Mouse (Mus musculus): Measurements from ENCODE around the gene B3gnt8. TPM values are rescaled to one million over a fixed set of nuclear protein-coding genes. Genes with fewer than 3 reads are reported as not detected.
A peak's percentile ranks its signal among the peaks of the same experiment; 100 is the strongest.

Gene B3gnt8
- polyA plus RNA-seq, 1 experiment from 2014 or later, result 0.43 TPM

- Histone ChIP-seq H3K9ac (ENCODE audit: low read length) (no peak overlapping the region), H3K4me3 (ENCODE audit: low read depth, low read length) (no peak overlapping the region), H3K27me3 (replicated peaks; ENCODE audit: control insufficient read depth, insufficient read depth, low read length) (no peaks in the 10 kb centered on the region), H3K36me3 (ENCODE audit: control insufficient read depth, insufficient read depth, low read length) (no peaks in the 10 kb centered on the region), H3K9me3 (replicated peaks; ENCODE audit: control insufficient read depth, low read length) (no peaks in the 10 kb centered on the region), H3K4me1 (ENCODE audit: control insufficient read depth, insufficient read depth, low read length) (no peaks in the 10 kb centered on the region), H3K4me2 (ENCODE audit: low read length) (no peak overlapping the region), H3K27ac (ENCODE audit: low read depth, low read length) (no peak overlapping the region)
- DNase-seq (ENCODE audit: low spot score), result peak; percentile 82
- WGBS, result 14% methylated on average over 10 of the region's 10 CpGs
- ATAC-seq, result no peak
These were observed 26.8 kb upstream of the B3gnt8 start for GRCm38 (mm10) chr7:25599663-25600062.

- Histone ChIP-seq H3K4me1 (ENCODE audit: control insufficient read depth, insufficient read depth, low read length) (no peaks in the 10 kb centered on the region), H3K4me3 (ENCODE audit: low read depth, low read length) (no peak overlapping the region)
These were observed 25.8 kb upstream of the B3gnt8 start for GRCm38 (mm10) chr7:25600666-25601065.

GRCm38 (mm10) chr7:25601346-25601745, 25.1 kb upstream of the B3gnt8 start:
- Histone ChIP-seq H3K9ac (ENCODE audit: low read length) (no peak overlapping the region), H3K9me3 (replicated peaks; ENCODE audit: control insufficient read depth, low read length) (no peaks in the 10 kb centered on the region), H3K27ac (ENCODE audit: low read depth, low read length) (no peak overlapping the region), H3K4me3 (ENCODE audit: low read depth, low read length) (no peak overlapping the region), H3K36me3 (ENCODE audit: control insufficient read depth, insufficient read depth, low read length) (no peaks in the 10 kb centered on the region), H3K4me1 (ENCODE audit: control insufficient read depth, insufficient read depth, low read length) (no peaks in the 10 kb centered on the region), H3K27me3 (replicated peaks; ENCODE audit: control insufficient read depth, insufficient read depth, low read length) (no peaks in the 10 kb centered on the region), H3K4me2 (ENCODE audit: low read length) (no peak overlapping the region)
- WGBS, result 88% methylated on average over 16 of the region's 16 CpGs
- ATAC-seq (no peak), DNase-seq (ENCODE audit: low spot score) (no peak)

More at GRCm38 (mm10) chr7:25600666-25601065, 25.8 kb upstream of the B3gnt8 start:
- Histone ChIP-seq H3K9me3 (replicated peaks; ENCODE audit: control insufficient read depth, low read length) (no peaks in the 10 kb centered on the region), H3K27me3 (replicated peaks; ENCODE audit: control insufficient read depth, insufficient read depth, low read length) (no peaks in the 10 kb centered on the region), H3K27ac (ENCODE audit: low read depth, low read length) (no peak overlapping the region), H3K9ac (ENCODE audit: low read length) (no peak overlapping the region), H3K36me3 (ENCODE audit: control insufficient read depth, insufficient read depth, low read length) (no peaks in the 10 kb centered on the region), H3K4me2 (ENCODE audit: low read length) (no peak overlapping the region)
- no peak for ATAC-seq
- no peak for DNase-seq (ENCODE audit: low spot score)
- WGBS, result 86% methylated on average over 11 of the region's 11 CpGs

- Histone ChIP-seq H3K4me1 (ENCODE audit: control insufficient read depth, insufficient read depth, low read length) (no peaks in the 10 kb centered on the region), H3K9me3 (replicated peaks; ENCODE audit: control insufficient read depth, low read length) (no peaks in the 10 kb centered on the region; the same call in 1 of the 2 replicates), H3K27me3 (replicated peaks; ENCODE audit: control insufficient read depth, insufficient read depth, low read length) (no peaks in the 10 kb centered on the region), H3K4me2 (ENCODE audit: low read length) (no peak overlapping the region), H3K4me3 (ENCODE audit: low read depth, low read length) (no peak overlapping the region), H3K36me3 (ENCODE audit: control insufficient read depth, insufficient read depth, low read length) (no peaks in the 10 kb centered on the region), H3K9ac (ENCODE audit: low read length) (no peak overlapping the region), H3K27ac (ENCODE audit: low read depth, low read length) (no peak overlapping the region)
- ATAC-seq (no peak), DNase-seq (ENCODE audit: low spot score) (no peak)
- 84% methylated on average over 4 of the region's 4 CpGs for WGBS
These were observed 19.8 kb upstream of the B3gnt8 start for GRCm38 (mm10) chr7:25606625-25607063.

- H3K27ac ChIP-seq (ENCODE audit: low read depth, low read length), result no peak overlapping the region
- ATAC-seq (no peak), DNase-seq (ENCODE audit: low spot score) (no peak)
- WGBS, result 85% methylated on average over 2 of the region's 2 CpGs
- H3K4me2 ChIP-seq (ENCODE audit: low read length), result no peak overlapping the region
- H3K4me1 ChIP-seq (ENCODE audit: control insufficient read depth, insufficient read depth, low read length), result no peaks in the 10 kb centered on the region
- no peaks in the 10 kb centered on the region; the same call in 1 of the 2 replicates for H3K9me3 ChIP-seq (replicated peaks; ENCODE audit: control insufficient read depth, low read length)
- no peaks in the 10 kb centered on the region for H3K36me3 ChIP-seq (ENCODE audit: control insufficient read depth, insufficient read depth, low read length)
- H3K9ac ChIP-seq (ENCODE audit: low read length), result no peak overlapping the region
- H3K4me3 ChIP-seq (ENCODE audit: low read depth, low read length), result no peak overlapping the region
- no peaks in the 10 kb centered on the region for H3K27me3 ChIP-seq (replicated peaks; ENCODE audit: control insufficient read depth, insufficient read depth, low read length)
These were observed 19.3 kb upstream of the B3gnt8 start for GRCm38 (mm10) chr7:25607196-25607595.

GRCm38 (mm10) chr7:25610056-25610455, 16.4 kb upstream of the B3gnt8 start:
- Histone ChIP-seq H3K4me1 (ENCODE audit: control insufficient read depth, insufficient read depth, low read length) (no peaks in the 10 kb centered on the region), H3K4me3 (ENCODE audit: low read depth, low read length) (no peak overlapping the region), H3K9me3 (replicated peaks; ENCODE audit: control insufficient read depth, low read length) (no peaks in the 10 kb centered on the region; the same call in 1 of the 2 replicates), H3K36me3 (ENCODE audit: control insufficient read depth, insufficient read depth, low read length) (no peaks in the 10 kb centered on the region), H3K9ac (ENCODE audit: low read length) (no peak overlapping the region), H3K4me2 (ENCODE audit: low read length) (no peak overlapping the region), H3K27ac (ENCODE audit: low read depth, low read length) (no peak overlapping the region), H3K27me3 (replicated peaks; ENCODE audit: control insufficient read depth, insufficient read depth, low read length) (no peaks in the 10 kb centered on the region)
- ATAC-seq (no peak), DNase-seq (ENCODE audit: low spot score) (no peak)
- 34% methylated on average over 6 of the region's 6 CpGs for WGBS

- H3K4me1 ChIP-seq (ENCODE audit: control insufficient read depth, insufficient read depth, low read length), result no peaks in the 10 kb centered on the region
- DNase-seq (ENCODE audit: low spot score), result no peak
These were observed 15.0 kb upstream of the B3gnt8 start for GRCm38 (mm10) chr7:25611501-25611900.

GRCm38 (mm10) chr7:25614086-25614485, 12.4 kb upstream of the B3gnt8 start:
- no peaks in the 10 kb centered on the region for H3K27me3 ChIP-seq (replicated peaks; ENCODE audit: control insufficient read depth, insufficient read depth, low read length)
- no peak overlapping the region for H3K4me2 ChIP-seq (ENCODE audit: low read length)
- no peak overlapping the region for H3K27ac ChIP-seq (ENCODE audit: low read depth, low read length)
- no peaks in the 10 kb centered on the region for H3K36me3 ChIP-seq (ENCODE audit: control insufficient read depth, insufficient read depth, low read length)
- no peak overlapping the region for H3K4me3 ChIP-seq (ENCODE audit: low read depth, low read length)
- ATAC-seq (no peak), DNase-seq (ENCODE audit: low spot score) (no peak)
- H3K9me3 ChIP-seq (replicated peaks; ENCODE audit: control insufficient read depth, low read length), result no peaks in the 10 kb centered on the region
- H3K4me1 ChIP-seq (ENCODE audit: control insufficient read depth, insufficient read depth, low read length), result no peaks in the 10 kb centered on the region
- H3K9ac ChIP-seq (ENCODE audit: low read length), result no peak overlapping the region
- 93% methylated on average over 5 of the region's 5 CpGs for WGBS

More at GRCm38 (mm10) chr7:25611501-25611900, 15.0 kb upstream of the B3gnt8 start:
- H3K9me3 ChIP-seq (replicated peaks; ENCODE audit: control insufficient read depth, low read length), result no peaks in the 10 kb centered on the region; the same call in 1 of the 2 replicates
- 39% methylated on average over 7 of the region's 7 CpGs for WGBS
- H3K27me3 ChIP-seq (replicated peaks; ENCODE audit: control insufficient read depth, insufficient read depth, low read length), result no peaks in the 10 kb centered on the region
- no peak overlapping the region for H3K4me2 ChIP-seq (ENCODE audit: low read length)
- no peak overlapping the region for H3K27ac ChIP-seq (ENCODE audit: low read depth, low read length)
- no peak for ATAC-seq
- no peak overlapping the region for H3K9ac ChIP-seq (ENCODE audit: low read length)
- H3K36me3 ChIP-seq (ENCODE audit: control insufficient read depth, insufficient read depth, low read length), result no peaks in the 10 kb centered on the region
- H3K4me3 ChIP-seq (ENCODE audit: low read depth, low read length), result no peak overlapping the region

GRCm38 (mm10) chr7:25614831-25615705, 11.4 kb upstream of the B3gnt8 start:
- no peaks in the 10 kb centered on the region; the same call in 1 of the 2 replicates for H3K4me1 ChIP-seq (ENCODE audit: control insufficient read depth, insufficient read depth, low read length)
- H3K27ac ChIP-seq (ENCODE audit: low read depth, low read length), result no peak overlapping the region
- H3K4me3 ChIP-seq (ENCODE audit: low read depth, low read length), result no peak overlapping the region
- H3K4me2 ChIP-seq (ENCODE audit: low read length), result no peak overlapping the region
- no peak for ATAC-seq
- H3K36me3 ChIP-seq (ENCODE audit: control insufficient read depth, insufficient read depth, low read length), result no peaks in the 10 kb centered on the region
- no peaks in the 10 kb centered on the region for H3K9me3 ChIP-seq (replicated peaks; ENCODE audit: control insufficient read depth, low read length)
- WGBS, result 76% methylated on average over 21 of the region's 21 CpGs
- no peak for DNase-seq (ENCODE audit: low spot score)
- no peak overlapping the region for H3K9ac ChIP-seq (ENCODE audit: low read length)
- no peaks in the 10 kb centered on the region for H3K27me3 ChIP-seq (replicated peaks; ENCODE audit: control insufficient read depth, insufficient read depth, low read length)
